Mouse (Mus musculus): ENCODE measurements around the gene Mafk.
"Not testable (repeated sequence)": the region's sequence is repeated elsewhere in the genome, so short reads cannot be mapped to it uniquely, and the experiment has no call there.

Gene Mafk

GRCm38 (mm10) chr5:139791227-139792158 is at the start of gene Mafk:
TSS of gene Mafk (plus strand) at chr5:139791513.
- peak; percentile 90 for DNase-seq (ENCODE audit: low spot score in 2 of 2)

- DNase-seq (ENCODE audit: low spot score in 2 of 2), result not testable (repeated sequence)
These were observed 48.7 kb upstream of the Mafk start for GRCm38 (mm10) chr5:139742640-139743039.

- no peak for DNase-seq (ENCODE audit: low spot score in 2 of 2)
These were observed 45.5 kb upstream of the Mafk start for GRCm38 (mm10) chr5:139745771-139746170.

- no peak for DNase-seq (ENCODE audit: low spot score in 2 of 2)
These were observed 41.7 kb upstream of the Mafk start for GRCm38 (mm10) chr5:139749413-139750125.

- DNase-seq (ENCODE audit: low spot score in 2 of 2), result no peak
These were observed 40.8 kb upstream of the Mafk start for GRCm38 (mm10) chr5:139750535-139750934.

- DNase-seq (ENCODE audit: low spot score in 2 of 2), result peak in 1 of 2 experiments; percentile 50
These were observed 36.6 kb upstream of the Mafk start for GRCm38 (mm10) chr5:139754753-139755152.

- DNase-seq (ENCODE audit: low spot score in 2 of 2), result no peak
These were observed 35.2 kb upstream of the Mafk start for GRCm38 (mm10) chr5:139756135-139756534.

GRCm38 (mm10) chr5:139756586-139756985 is 34.7 kb upstream of the Mafk start:
- no peak for DNase-seq (ENCODE audit: low spot score in 2 of 2)

- peak; percentile 79 to 83 for DNase-seq (ENCODE audit: low spot score in 2 of 2)
These were observed 33.2 kb upstream of the Mafk start for GRCm38 (mm10) chr5:139758096-139758495.

- DNase-seq (ENCODE audit: low spot score in 2 of 2), result no peak
These were observed 27.0 kb upstream of the Mafk start for GRCm38 (mm10) chr5:139764296-139764695.

- DNase-seq (ENCODE audit: low spot score in 2 of 2), result no peak
These were observed 23.1 kb upstream of the Mafk start for GRCm38 (mm10) chr5:139768216-139768615.

- peak; percentile 94 to 96 for DNase-seq (ENCODE audit: low spot score in 2 of 2)
These were observed 15.9 kb upstream of the Mafk start, which contains the start of gene Ints1 for GRCm38 (mm10) chr5:139775216-139775926. TSS of gene Ints1 (minus strand) at chr5:139775674.

- no peak for DNase-seq (ENCODE audit: low spot score in 2 of 2)
These were observed 14.3 kb upstream of the Mafk start for GRCm38 (mm10) chr5:139776966-139777365.

GRCm38 (mm10) chr5:139781406-139781805 is 9.9 kb upstream of the Mafk start:
- DNase-seq (ENCODE audit: low spot score in 2 of 2), result no peak

GRCm38 (mm10) chr5:139789466-139789865 is 1.8 kb upstream of the Mafk start:
- DNase-seq (ENCODE audit: low spot score in 2 of 2), result no peak

- DNase-seq (ENCODE audit: low spot score in 2 of 2), result no peak
These were observed 954 bp downstream of the Mafk start for GRCm38 (mm10) chr5:139792159-139792775.

GRCm38 (mm10) chr5:139792966-139793337 is 1.6 kb downstream of the Mafk start:
- no peak for DNase-seq (ENCODE audit: low spot score in 2 of 2)

- DNase-seq (ENCODE audit: low spot score in 2 of 2), result no peak
These were observed 2.2 kb downstream of the Mafk start for GRCm38 (mm10) chr5:139793338-139794089.

GRCm38 (mm10) chr5:139794137-139794536 is 2.8 kb downstream of the Mafk start:
- no peak for DNase-seq (ENCODE audit: low spot score in 2 of 2)

GRCm38 (mm10) chr5:139794938-139795337 is 3.6 kb downstream of the Mafk start:
- DNase-seq (ENCODE audit: low spot score in 2 of 2), result no peak
